ENCODE assay signal across 8 mouse cellular contexts in genomic region chr9:55148854-55149498, GRCm38 (mm10). TPM values are rescaled to one million over a fixed set of nuclear protein-coding genes. Genes with fewer than 3 reads are reported as not detected.
DNase-seq lines count a peak whose midpoint lies in the region; ATAC-seq and TF ChIP-seq lines count a peak whose summit lies in the region.

Gene Ube2q2 (plus strand): TSS chr9:55148854.

- H3K9me3 ChIP-seq in ES-Bruce4 (replicated peaks; ENCODE audit: control insufficient read depth, insufficient read depth, low read length, poor library complexity, severe bottlenecking): no peaks in the 10 kb centered on the region
- H3K9me3 ChIP-seq in forebrain, embryonic 10.5 days: no peaks in the 10 kb centered on the region
- no peaks in the 10 kb centered on the region for H3K9me3 ChIP-seq in heart, embryonic 14.5 days (ENCODE audit: control insufficient read depth, low read length)
- no peaks in the 10 kb centered on the region for H3K9me3 ChIP-seq in lung, postnatal 0 days (ENCODE audit: low read length)

- H3K4me2 ChIP-seq in heart, embryonic 14.5 days (ENCODE audit: low read length): peak within 1 kb of the TSS; percentile 92
- H3K4me2 ChIP-seq in lung, postnatal 0 days (replicated peaks; ENCODE audit: low read depth, low read length): peak within 1 kb of the TSS; percentile 90

- ATAC-seq in heart, embryonic 14.5 days (ENCODE audit: insufficient number of reproducible peaks, insufficient read depth, low FRiP score, low read depth): peak; percentile 85
- peak; percentile 82 for ATAC-seq in lung, postnatal 0 days

- no peak for TF ChIP-seq CTCF in ES-Bruce4 (IDR thresholded peaks at IDR 0.05; ENCODE audit: low read depth, low read length)
- TF ChIP-seq CTCF in lung, postnatal 0 days (IDR thresholded peaks at IDR 0.05): peak; percentile 34

- peaks cover 6% of the 10 kb centered on the region for H3K36me3 ChIP-seq in ES-Bruce4 (ENCODE audit: control insufficient read depth, insufficient read depth, low read length, poor library complexity, severe bottlenecking)
- peaks cover 10% of the 10 kb centered on the region for H3K36me3 ChIP-seq in forebrain, embryonic 10.5 days (replicated peaks)
- H3K36me3 ChIP-seq in heart, embryonic 14.5 days (ENCODE audit: control insufficient read depth, insufficient read depth, low read length): no peaks in the 10 kb centered on the region
- no peaks in the 10 kb centered on the region for H3K36me3 ChIP-seq in lung, postnatal 0 days (ENCODE audit: insufficient read depth, low read length)

- TF ChIP-seq POLR2A in ES-Bruce4 (IDR thresholded peaks at IDR 0.05; ENCODE audit: insufficient read depth, low read length): no peak

- TF ChIP-seq EP300 in ES-Bruce4 (IDR thresholded peaks at IDR 0.05; ENCODE audit: insufficient read depth, low read depth, low read length): no peak
- no peak for TF ChIP-seq EP300 in lung, postnatal 0 days (IDR thresholded peaks at IDR 0.05)

- H3K4me1 ChIP-seq in ES-Bruce4 (ENCODE audit: control insufficient read depth, insufficient read depth, low read length): no peaks in the 10 kb centered on the region
- peaks cover 7% of the 10 kb centered on the region; the same call in 1 of the 2 replicates for H3K4me1 ChIP-seq in brown adipose tissue, adult 24 weeks (ENCODE audit: control insufficient read depth, insufficient read depth, insufficient read length, low read length)
- peaks cover 29% of the 10 kb centered on the region for H3K4me1 ChIP-seq in forebrain, embryonic 10.5 days
- peaks cover 2 to 13% of the 10 kb centered on the region in 2 experiments; a peak in 3 of 4 replicates for H3K4me1 ChIP-seq in heart, embryonic 14.5 days (ENCODE audit: control insufficient read depth in 2 of 2, insufficient read depth in 2 of 2, low read length in 2 of 2)
- peaks cover 8% of the 10 kb centered on the region; the same call in 1 of the 2 replicates for H3K4me1 ChIP-seq in lung, postnatal 0 days (ENCODE audit: insufficient read depth, low read depth, low read length)

- peak within 1 kb of the TSS; percentile 96 for H3K4me3 ChIP-seq in ES-Bruce4 (ENCODE audit: low read depth, low read length)
- peak within 1 kb of the TSS; percentile 100 for H3K4me3 ChIP-seq in brown adipose tissue, adult 24 weeks (ENCODE audit: insufficient read depth, low read depth, low read length)
- H3K4me3 ChIP-seq in forebrain, embryonic 10.5 days: peak within 1 kb of the TSS; percentile 90
- H3K4me3 ChIP-seq in heart, embryonic 14.5 days (ENCODE audit: control insufficient read depth in 1 of 2, insufficient read depth in 1 of 2, low read depth in 1 of 2, low read length in 2 of 2): peak within 1 kb of the TSS; percentile 75 to 78
- peak within 1 kb of the TSS; percentile 95 for H3K4me3 ChIP-seq in lung, postnatal 0 days (ENCODE audit: low read depth, low read length)

- WGBS in forebrain, embryonic 10.5 days: 1% methylated on average over 76 of the region's 81 CpGs
- WGBS in heart, embryonic 14.5 days: under 1% methylated on average over 71 of the region's 81 CpGs
- 3% methylated on average over 33 of the region's 81 CpGs for WGBS in lung, postnatal 0 days

- H3K27ac ChIP-seq in ES-Bruce4 (ENCODE audit: insufficient read depth, low read length): no peak within 1 kb of the TSS
- peak within 1 kb of the TSS; percentile 64 for H3K27ac ChIP-seq in brown adipose tissue, adult 24 weeks (replicated peaks; ENCODE audit: low read depth, low read length)
- peak within 1 kb of the TSS; percentile 95 for H3K27ac ChIP-seq in forebrain, embryonic 10.5 days
- peak within 1 kb of the TSS; percentile 39 to 73 for H3K27ac ChIP-seq in heart, embryonic 14.5 days (replicated peaks in 1 of 2; ENCODE audit: control insufficient read depth in 1 of 2, insufficient read depth in 1 of 2, low read depth in 2 of 2, low read length in 2 of 2)
- H3K27ac ChIP-seq in lung, postnatal 0 days (ENCODE audit: low read length): peak within 1 kb of the TSS; percentile 84

- DNase-seq in forebrain, embryonic 10.5 days (ENCODE audit: extremely low spot score, low spot score): peak; percentile 72
- DNase-seq in layer of hippocampus, adult 9-11 months: peak; percentile 65
- DNase-seq in lung, postnatal 0 days (ENCODE audit: low spot score): peak; percentile 87
- peak; percentile 55 for DNase-seq in retina, adult 2 months (ENCODE audit: low read depth, low spot score)
- peak; percentile 79 to 85 for DNase-seq in thymus, postnatal 36 days

- no peaks in the 10 kb centered on the region for H3K27me3 ChIP-seq in ES-Bruce4 (ENCODE audit: control insufficient read depth, insufficient read depth, low read length, poor library complexity, severe bottlenecking)
- peaks cover 14% of the 10 kb centered on the region for H3K27me3 ChIP-seq in forebrain, embryonic 10.5 days (ENCODE audit: poor library complexity, severe bottlenecking)
- H3K27me3 ChIP-seq in heart, embryonic 14.5 days (ENCODE audit: control insufficient read depth, insufficient read depth, low read length): no peaks in the 10 kb centered on the region
- no peaks in the 10 kb centered on the region for H3K27me3 ChIP-seq in lung, postnatal 0 days (replicated peaks; ENCODE audit: insufficient read depth, low read length)

- peak within 1 kb of the TSS; percentile 82 for H3K9ac ChIP-seq in ES-Bruce4 (ENCODE audit: low read depth, poor library complexity, severe bottlenecking)
- H3K9ac ChIP-seq in heart, embryonic 14.5 days (ENCODE audit: low read length): peak within 1 kb of the TSS; percentile 77
- H3K9ac ChIP-seq in lung, postnatal 0 days (replicated peaks; ENCODE audit: low read depth): peak within 1 kb of the TSS; percentile 87

RNA-seq across cellular contexts. Expression of gene Ube2q2, which starts in this region (rescaled TPM):
- 59.6 and 72.4 TPM in 2 replicates for polyA plus RNA-seq in ES-Bruce4 (2011; ENCODE audit: insufficient read depth, insufficient read length, low read depth, missing spikeins)
- 43.9 and 50.8 TPM in 2 replicates for polyA plus RNA-seq in brown adipose tissue, adult 24 weeks (2012; ENCODE audit: insufficient read depth, insufficient read length, missing spikeins)
- polyA plus RNA-seq in forebrain, embryonic 10.5 days (2016; fragmentation: Nextera tagmentation; extraction: Ambion mirVana): 35.4 and 37.0 TPM in 2 replicates
- polyA plus RNA-seq in heart, embryonic 14.5 days (2014; fragmentation: Nextera tagmentation; extraction: Ambion mirVana): 33.5 and 36.3 TPM in 2 replicates
- polyA plus RNA-seq in lung, postnatal 0 days (2015; fragmentation: Nextera tagmentation; extraction: Ambion mirVana): 24.5 and 26.1 TPM in 2 replicates
